Mouse (Mus musculus): Measurements from ENCODE around the gene Myg1.

GRCm38 (mm10) chr15:102326022-102326576 lies 5.4 kb upstream of the Myg1 start, which contains the start of gene Pfdn5:
- TF ChIP-seq POLR2A (IDR thresholded peaks at IDR 0.05; ENCODE audit: extremely low read depth, insufficient read depth, low read length) (0 out of 2 replicates have a peak, but pooled peaks have one; percentile 21), CTCF (IDR thresholded peaks at IDR 0.05; ENCODE audit: low read depth, low read length) (peak; percentile 54)
